Mouse (Mus musculus): ENCODE measurements at regions not wholly inside any gene's neighbourhood (a gene's known extent, or its start where the extent isn't known, plus 50 kb on each side); places are given as distances from the start of the nearest gene placed in this dataset.
"Not testable (repeated sequence)": the region's sequence is repeated elsewhere in the genome, so short reads cannot be mapped to it uniquely, and the experiment has no call there.

GRCm38 (mm10) chr14:112534971-112535370, 779.4 kb upstream of the Tpm3-rs7 start:
- H3K9ac ChIP-seq (replicated peaks; ENCODE audit: low read length); DNase-seq; H3K4me3 ChIP-seq (replicated peaks; ENCODE audit: low read depth, low read length); H3K4me2 ChIP-seq (ENCODE audit: low read length); H3K36me3 ChIP-seq (ENCODE audit: control insufficient read depth, insufficient read depth, low read length); H3K27me3 ChIP-seq (ENCODE audit: control insufficient read depth, insufficient read depth, low read length); H3K9me3 ChIP-seq (ENCODE audit: control insufficient read depth, low read length); ATAC-seq (ENCODE audit: low FRiP score, low TSS enrichment); H3K27ac ChIP-seq (replicated peaks; ENCODE audit: low read depth, low read length); H3K4me1 ChIP-seq (ENCODE audit: control insufficient read depth, insufficient read depth, low read length): not testable (repeated sequence)
- WGBS = 71% methylated on average over 1 of the region's 1 CpGs

- WGBS = 83% methylated on average over 3 of the region's 3 CpGs
These were observed 778.5 kb upstream of the Tpm3-rs7 start for GRCm38 (mm10) chr14:112535914-112536313.

GRCm38 (mm10) chr14:112542261-112542660, 772.1 kb upstream of the Tpm3-rs7 start:
- Histone ChIP-seq H3K27me3 (ENCODE audit: control insufficient read depth, insufficient read depth, low read length) (no peaks in the 10 kb centered on the region), H3K4me1 (ENCODE audit: control insufficient read depth, insufficient read depth, low read length) (no peaks in the 10 kb centered on the region), H3K27ac (replicated peaks; ENCODE audit: low read depth, low read length) (no peak overlapping the region), H3K4me2 (ENCODE audit: low read length) (no peak overlapping the region), H3K9ac (replicated peaks; ENCODE audit: low read length) (no peak overlapping the region), H3K36me3 (ENCODE audit: control insufficient read depth, insufficient read depth, low read length) (no peaks in the 10 kb centered on the region), H3K9me3 (ENCODE audit: control insufficient read depth, low read length) (no peaks in the 10 kb centered on the region), H3K4me3 (replicated peaks; ENCODE audit: low read depth, low read length) (no peak overlapping the region)
- DNase-seq (no peak), ATAC-seq (ENCODE audit: low FRiP score, low TSS enrichment) (no peak)
- 89% methylated on average over 1 of the region's 1 CpGs for WGBS

More at GRCm38 (mm10) chr14:112535914-112536313, 778.5 kb upstream of the Tpm3-rs7 start:
- Histone ChIP-seq H3K27me3 (ENCODE audit: control insufficient read depth, insufficient read depth, low read length) (no peaks in the 10 kb centered on the region), H3K9me3 (ENCODE audit: control insufficient read depth, low read length) (no peaks in the 10 kb centered on the region), H3K36me3 (ENCODE audit: control insufficient read depth, insufficient read depth, low read length) (no peaks in the 10 kb centered on the region), H3K27ac (replicated peaks; ENCODE audit: low read depth, low read length) (no peak overlapping the region), H3K4me3 (replicated peaks; ENCODE audit: low read depth, low read length) (no peak overlapping the region), H3K9ac (replicated peaks; ENCODE audit: low read length) (no peak overlapping the region), H3K4me1 (ENCODE audit: control insufficient read depth, insufficient read depth, low read length) (no peaks in the 10 kb centered on the region), H3K4me2 (ENCODE audit: low read length) (no peak overlapping the region)
- ATAC-seq (ENCODE audit: low FRiP score, low TSS enrichment) = no peak
- DNase-seq = no peak

GRCm38 (mm10) chr14:112548798-112549197, 765.6 kb upstream of the Tpm3-rs7 start:
- Histone ChIP-seq H3K4me3 (replicated peaks; ENCODE audit: low read depth, low read length) (no peak overlapping the region), H3K9me3 (ENCODE audit: control insufficient read depth, low read length) (no peaks in the 10 kb centered on the region), H3K9ac (replicated peaks; ENCODE audit: low read length) (no peak overlapping the region), H3K4me1 (ENCODE audit: control insufficient read depth, insufficient read depth, low read length) (no peaks in the 10 kb centered on the region), H3K27ac (replicated peaks; ENCODE audit: low read depth, low read length) (no peak overlapping the region), H3K36me3 (ENCODE audit: control insufficient read depth, insufficient read depth, low read length) (no peaks in the 10 kb centered on the region), H3K27me3 (ENCODE audit: control insufficient read depth, insufficient read depth, low read length) (no peaks in the 10 kb centered on the region), H3K4me2 (ENCODE audit: low read length) (no peak overlapping the region)
- no peak for DNase-seq
- no peak; the same call in 1 of the 2 replicates for ATAC-seq (ENCODE audit: low FRiP score, low TSS enrichment)
- 93% methylated on average over 6 of the region's 6 CpGs for WGBS

- ATAC-seq (ENCODE audit: low FRiP score, low TSS enrichment) (no peak), DNase-seq (no peak)
- Histone ChIP-seq H3K36me3 (ENCODE audit: control insufficient read depth, insufficient read depth, low read length) (no peaks in the 10 kb centered on the region), H3K4me2 (ENCODE audit: low read length) (no peak overlapping the region), H3K4me3 (replicated peaks; ENCODE audit: low read depth, low read length) (no peak overlapping the region), H3K9ac (replicated peaks; ENCODE audit: low read length) (no peak overlapping the region), H3K9me3 (ENCODE audit: control insufficient read depth, low read length) (no peaks in the 10 kb centered on the region), H3K4me1 (ENCODE audit: control insufficient read depth, insufficient read depth, low read length) (no peaks in the 10 kb centered on the region), H3K27ac (replicated peaks; ENCODE audit: low read depth, low read length) (no peak overlapping the region), H3K27me3 (ENCODE audit: control insufficient read depth, insufficient read depth, low read length) (no peaks in the 10 kb centered on the region)
- WGBS = 93% methylated on average over 2 of the region's 2 CpGs
These were observed 752.2 kb upstream of the Tpm3-rs7 start for GRCm38 (mm10) chr14:112562246-112562645.

GRCm38 (mm10) chr14:112594715-112595114, 719.7 kb upstream of the Tpm3-rs7 start:
- no peak for ATAC-seq (ENCODE audit: low FRiP score, low TSS enrichment)
- Histone ChIP-seq H3K9ac (replicated peaks; ENCODE audit: low read length) (no peak overlapping the region), H3K4me1 (ENCODE audit: control insufficient read depth, insufficient read depth, low read length) (no peaks in the 10 kb centered on the region), H3K4me3 (replicated peaks; ENCODE audit: low read depth, low read length) (no peak overlapping the region), H3K27ac (replicated peaks; ENCODE audit: low read depth, low read length) (no peak overlapping the region), H3K4me2 (ENCODE audit: low read length) (no peak overlapping the region), H3K9me3 (ENCODE audit: control insufficient read depth, low read length) (no peaks in the 10 kb centered on the region), H3K36me3 (ENCODE audit: control insufficient read depth, insufficient read depth, low read length) (no peaks in the 10 kb centered on the region), H3K27me3 (ENCODE audit: control insufficient read depth, insufficient read depth, low read length) (no peaks in the 10 kb centered on the region)
- no peak for DNase-seq
- 92% methylated on average over 6 of the region's 6 CpGs for WGBS

GRCm38 (mm10) chr14:112620701-112621100, 693.7 kb upstream of the Tpm3-rs7 start:
- H3K4me2 ChIP-seq (ENCODE audit: low read length) = no peak overlapping the region
- ATAC-seq (ENCODE audit: low FRiP score, low TSS enrichment) (no peak), DNase-seq (no peak)
- no peaks in the 10 kb centered on the region for H3K27me3 ChIP-seq (ENCODE audit: control insufficient read depth, insufficient read depth, low read length)
- no peaks in the 10 kb centered on the region for H3K36me3 ChIP-seq (ENCODE audit: control insufficient read depth, insufficient read depth, low read length)
- no peak overlapping the region for H3K9ac ChIP-seq (replicated peaks; ENCODE audit: low read length)
- H3K27ac ChIP-seq (replicated peaks; ENCODE audit: low read depth, low read length) = no peak overlapping the region
- no peaks in the 10 kb centered on the region for H3K4me1 ChIP-seq (ENCODE audit: control insufficient read depth, insufficient read depth, low read length)
- 94% methylated on average over 2 of the region's 2 CpGs for WGBS
- no peaks in the 10 kb centered on the region for H3K9me3 ChIP-seq (ENCODE audit: control insufficient read depth, low read length)
- H3K4me3 ChIP-seq (replicated peaks; ENCODE audit: low read depth, low read length) = no peak overlapping the region

- WGBS = 88% methylated on average over 2 of the region's 2 CpGs
- H3K27ac ChIP-seq (replicated peaks; ENCODE audit: low read depth, low read length) = no peak overlapping the region
- H3K4me2 ChIP-seq (ENCODE audit: low read length) = no peak overlapping the region
- H3K9me3 ChIP-seq (ENCODE audit: control insufficient read depth, low read length) = no peaks in the 10 kb centered on the region
- ATAC-seq (ENCODE audit: low FRiP score, low TSS enrichment) (no peak), DNase-seq (no peak)
- H3K4me3 ChIP-seq (replicated peaks; ENCODE audit: low read depth, low read length) = no peak overlapping the region
- no peak overlapping the region for H3K9ac ChIP-seq (replicated peaks; ENCODE audit: low read length)
- no peaks in the 10 kb centered on the region for H3K27me3 ChIP-seq (ENCODE audit: control insufficient read depth, insufficient read depth, low read length)
- H3K36me3 ChIP-seq (ENCODE audit: control insufficient read depth, insufficient read depth, low read length) = no peaks in the 10 kb centered on the region
- H3K4me1 ChIP-seq (ENCODE audit: control insufficient read depth, insufficient read depth, low read length) = no peaks in the 10 kb centered on the region
These were observed 656.8 kb upstream of the Tpm3-rs7 start for GRCm38 (mm10) chr14:112657634-112658033.

- H3K27me3 ChIP-seq (ENCODE audit: control insufficient read depth, insufficient read depth, low read length) = no peaks in the 10 kb centered on the region
- H3K4me3 ChIP-seq (replicated peaks; ENCODE audit: low read depth, low read length) = no peak overlapping the region
- H3K27ac ChIP-seq (replicated peaks; ENCODE audit: low read depth, low read length) = no peak overlapping the region
- ATAC-seq (ENCODE audit: low FRiP score, low TSS enrichment) (peak; percentile 60), DNase-seq (no peak)
- no peak overlapping the region for H3K9ac ChIP-seq (replicated peaks; ENCODE audit: low read length)
- no peaks in the 10 kb centered on the region for H3K9me3 ChIP-seq (ENCODE audit: control insufficient read depth, low read length)
- 98% methylated on average over 1 of the region's 1 CpGs for WGBS
- H3K4me2 ChIP-seq (ENCODE audit: low read length) = no peak overlapping the region
- no peaks in the 10 kb centered on the region for H3K36me3 ChIP-seq (ENCODE audit: control insufficient read depth, insufficient read depth, low read length)
- H3K4me1 ChIP-seq (ENCODE audit: control insufficient read depth, insufficient read depth, low read length) = no peaks in the 10 kb centered on the region
These were observed 654.6 kb upstream of the Tpm3-rs7 start for GRCm38 (mm10) chr14:112659819-112660218.
